Mouse (Mus musculus) lung, postnatal 4 days (tissue): ENCODE data around the gene Muc13.

Experiments
- DNase-seq, 2 experiments: peaks; one replicate each; pipeline ENCODE4 v3.0.0; 2021

Muc13 gene

DNA sequence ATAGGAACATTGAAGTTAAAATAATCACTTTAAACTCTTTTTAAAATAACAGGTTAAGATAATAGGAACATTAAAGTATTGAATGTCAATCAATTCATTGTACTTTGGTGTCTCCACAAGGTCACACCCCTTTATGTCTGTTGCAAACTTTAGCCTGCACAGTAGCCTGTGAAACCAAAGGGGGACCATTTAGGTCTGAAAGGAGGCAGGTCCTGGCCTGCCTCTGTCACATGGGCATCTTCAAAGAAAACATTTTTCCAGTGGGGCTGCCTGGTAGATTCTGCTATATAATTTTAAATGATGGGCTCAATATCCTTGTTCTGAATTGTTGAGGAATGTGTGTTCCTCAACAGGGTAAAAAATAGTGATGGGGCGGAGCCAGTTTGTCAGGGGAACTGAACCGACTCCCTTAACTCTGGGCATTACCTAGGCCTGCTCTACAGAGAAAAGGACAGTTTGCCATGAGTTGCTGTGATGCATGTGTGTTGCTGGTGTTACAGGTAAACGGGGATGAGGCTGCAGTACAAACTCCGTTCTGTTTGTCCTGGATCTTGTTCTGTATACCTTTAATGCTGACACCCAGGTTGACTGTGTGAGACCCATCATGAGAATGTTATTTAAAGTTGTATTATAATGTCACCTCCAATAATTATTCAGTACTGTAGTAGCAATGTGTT is 22.9 kb upstream of the Muc13 start:
- no peak for DNase-seq

DNA sequence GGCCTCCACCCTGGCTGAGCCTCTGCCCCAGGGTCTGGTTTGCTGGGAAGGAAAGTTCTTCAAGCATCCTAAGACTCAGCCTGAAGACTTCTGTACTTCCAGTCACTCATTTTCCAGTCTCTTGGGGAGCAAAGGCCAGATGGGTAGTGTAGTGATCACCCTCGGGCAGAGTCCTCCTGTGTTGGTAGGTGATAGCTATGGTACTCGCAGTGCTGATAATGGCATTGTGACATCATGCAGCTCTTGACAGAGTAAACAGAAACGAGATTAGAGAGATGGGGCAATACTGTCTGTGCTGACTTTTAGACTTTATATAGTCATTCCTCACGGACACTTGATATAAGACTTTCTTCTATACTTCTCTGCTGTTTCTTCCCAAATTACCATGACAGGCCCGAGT is 21.0 kb upstream of the Muc13 start:
- no peak for DNase-seq

DNA sequence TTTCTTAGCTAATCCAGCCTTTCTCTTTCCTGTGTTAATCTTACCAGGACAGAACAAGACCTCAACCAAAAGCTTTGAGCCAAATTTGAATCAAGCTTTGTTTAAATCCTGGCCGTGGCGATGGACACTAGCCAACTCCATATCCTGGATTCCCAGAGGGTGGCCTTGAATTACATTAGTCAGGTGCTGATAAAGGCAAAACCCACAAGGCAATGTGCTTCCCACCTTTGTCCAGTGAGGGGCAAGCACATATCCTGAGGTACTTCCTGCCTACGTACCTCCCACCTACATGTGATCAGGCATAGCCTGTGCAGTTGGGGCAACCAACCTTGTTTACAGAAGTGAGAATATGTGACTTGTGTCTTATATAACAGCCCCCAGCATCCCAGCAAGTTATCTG is 18.9 kb upstream of the Muc13 start:
- DNase-seq: peak; percentile 26 to 37

DNA sequence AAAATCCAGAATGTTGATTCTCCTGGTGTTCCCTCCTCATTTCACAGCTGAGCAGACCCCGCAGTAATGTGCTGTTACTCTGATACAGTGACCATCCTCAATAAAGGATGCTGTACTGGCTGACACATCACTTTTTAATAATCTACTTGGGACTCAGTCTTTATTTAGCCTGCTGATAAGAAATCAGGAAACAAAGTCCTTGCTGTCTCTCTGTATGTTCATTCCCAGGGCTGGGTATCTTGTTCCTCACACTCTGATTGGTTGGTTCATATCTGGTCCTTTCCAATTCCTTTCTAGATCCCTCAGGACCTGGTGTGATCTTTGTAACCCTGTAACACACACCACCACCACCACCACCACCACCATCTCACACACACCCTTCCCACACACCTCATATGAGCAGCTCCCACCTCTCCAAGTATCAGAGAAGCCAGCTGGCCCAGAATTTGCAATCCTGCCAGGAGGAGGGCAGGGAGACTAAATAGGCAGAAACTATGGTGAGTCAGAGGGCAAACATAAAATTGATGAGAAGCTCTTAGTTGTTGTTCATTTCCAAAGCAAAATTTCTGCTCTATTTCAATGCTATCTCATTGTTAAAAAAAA is 18.0 kb upstream of the Muc13 start:
- DNase-seq: no peak

DNA sequence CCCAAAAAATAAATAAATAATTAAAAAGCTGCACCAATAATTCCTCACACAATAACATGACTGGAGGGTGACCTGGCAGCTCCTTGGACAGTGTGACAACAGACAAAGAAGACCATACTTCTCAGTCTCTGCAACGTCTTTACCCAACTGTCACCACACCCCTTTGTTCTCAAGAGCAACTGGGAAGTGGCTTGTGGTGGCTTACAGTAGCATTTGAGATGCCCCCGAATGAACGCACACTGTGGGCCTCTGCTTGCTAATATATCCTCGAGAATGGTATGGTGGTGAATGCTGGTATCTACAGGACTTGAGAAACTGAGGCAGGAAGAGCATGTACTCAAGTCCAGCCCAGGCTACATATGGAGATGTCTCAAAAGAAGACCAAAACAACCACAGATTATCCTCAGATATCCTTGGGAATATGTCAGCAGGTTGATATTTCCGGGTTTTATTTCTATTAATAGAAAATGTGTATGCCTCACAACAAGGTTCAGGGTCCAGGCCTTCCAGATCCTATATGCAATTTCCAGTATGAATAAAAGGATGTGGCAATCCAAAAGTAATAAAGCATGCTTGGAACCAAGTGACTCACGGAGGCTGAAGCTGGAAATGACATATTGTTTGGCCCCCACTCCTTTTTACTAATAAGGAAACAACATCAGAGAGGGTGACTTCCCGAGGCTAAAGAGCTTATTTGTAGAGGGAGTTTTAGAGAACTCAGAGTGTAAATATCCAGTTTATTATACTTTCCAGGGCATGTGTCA is 16.9 kb upstream of the Muc13 start:
- DNase-seq: no peak

DNA sequence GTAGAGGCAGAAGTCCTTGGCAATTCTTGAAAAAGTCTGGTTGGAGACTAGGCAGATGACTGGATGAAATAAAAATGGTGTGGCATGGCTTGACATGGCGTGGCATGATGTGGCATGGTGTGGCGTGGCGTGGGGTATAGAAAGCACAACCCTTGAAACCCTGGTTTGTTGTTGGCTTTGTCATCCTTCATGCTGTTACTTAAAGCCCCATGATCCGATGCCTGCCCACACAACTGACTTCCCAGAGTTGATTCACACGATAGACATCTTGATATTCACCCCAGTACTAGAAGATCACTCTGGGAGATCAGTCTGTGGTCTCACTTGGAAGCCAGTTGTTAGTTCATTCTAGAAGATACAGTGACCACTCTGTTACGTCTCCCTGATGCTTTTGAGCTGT is 16.2 kb upstream of the Muc13 start:
- DNase-seq: no peak

DNA sequence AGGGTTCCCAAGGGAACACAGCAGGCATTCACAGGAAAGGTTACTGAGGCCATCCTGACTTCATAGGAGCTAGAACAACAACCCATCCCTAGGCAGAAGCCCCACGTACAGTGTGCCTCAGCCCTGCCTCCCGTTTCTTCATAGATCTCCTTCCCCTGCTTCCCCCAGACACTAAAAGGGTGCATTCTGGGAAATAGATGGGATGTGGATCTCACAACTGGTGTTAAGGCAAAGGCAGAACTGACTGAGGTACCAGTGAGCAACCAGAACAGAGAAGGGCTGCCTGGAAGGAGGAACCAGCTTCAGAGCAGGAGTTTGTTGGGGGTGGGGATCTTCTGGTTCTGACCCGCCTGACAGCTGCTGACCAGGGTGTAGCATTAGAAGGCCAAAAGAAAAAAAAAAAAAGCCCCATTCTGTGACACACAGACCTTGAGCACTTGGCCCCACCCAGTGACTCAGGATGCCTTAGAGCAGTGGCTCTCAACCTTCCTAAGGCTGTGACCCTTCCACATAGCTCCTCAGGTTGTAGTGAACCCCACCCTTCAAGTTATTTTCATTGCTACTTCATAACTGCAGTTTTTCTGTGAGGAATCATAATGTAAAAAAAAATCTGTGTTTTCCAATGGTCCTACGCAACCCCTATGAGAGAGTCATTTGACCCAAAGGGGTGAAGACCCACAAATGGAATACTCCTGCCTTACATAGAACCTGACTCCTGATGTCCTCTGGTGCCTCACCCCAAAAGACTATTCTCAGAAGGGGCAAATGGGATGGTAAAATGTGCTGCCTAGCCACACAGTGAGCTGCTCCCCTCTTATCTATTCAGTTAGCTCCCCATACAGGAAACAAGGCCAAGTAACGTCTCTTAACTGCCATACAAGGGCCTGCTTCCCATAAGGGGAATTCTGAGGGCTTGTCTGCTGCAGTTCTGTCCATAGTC is 11.8 kb upstream of the Muc13 start:
- DNase-seq: no peak

DNA sequence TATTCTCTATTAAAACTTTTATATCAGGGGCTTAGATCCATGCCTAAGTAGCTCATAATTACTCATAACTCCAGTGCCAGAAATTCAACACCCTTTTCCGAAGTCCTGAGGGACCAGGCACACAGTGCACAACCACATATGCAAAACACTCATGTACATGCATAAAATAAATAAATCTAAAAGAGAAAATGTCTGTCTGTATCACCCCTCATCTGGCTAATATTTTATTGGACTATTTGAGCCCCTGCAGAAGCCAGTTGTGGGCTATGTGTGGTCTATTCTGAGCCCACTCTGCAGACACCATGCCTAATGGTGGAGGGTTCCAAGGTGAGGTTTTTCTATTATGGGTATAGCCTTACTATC is 11.1 kb upstream of the Muc13 start:
- DNase-seq: no peak

DNA sequence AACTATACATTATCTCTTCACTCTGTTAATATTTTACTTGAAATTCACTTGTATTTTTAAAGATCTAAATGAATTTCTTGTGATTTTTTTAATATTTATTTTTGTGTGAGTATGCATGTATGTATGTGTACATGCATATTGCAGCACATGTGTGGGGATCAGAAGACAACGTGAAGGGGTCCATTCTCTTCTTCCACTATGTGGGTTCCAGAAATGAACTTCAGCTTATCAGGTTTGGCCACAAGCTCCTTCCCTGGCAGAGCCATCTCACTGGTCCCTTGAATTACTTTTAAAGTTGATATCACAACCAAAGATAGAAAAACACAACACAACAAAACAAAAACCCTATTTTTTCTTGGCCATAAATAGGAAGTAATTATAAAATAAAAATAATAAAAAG is 9.3 kb upstream of the Muc13 start:
- no peak for DNase-seq

DNA sequence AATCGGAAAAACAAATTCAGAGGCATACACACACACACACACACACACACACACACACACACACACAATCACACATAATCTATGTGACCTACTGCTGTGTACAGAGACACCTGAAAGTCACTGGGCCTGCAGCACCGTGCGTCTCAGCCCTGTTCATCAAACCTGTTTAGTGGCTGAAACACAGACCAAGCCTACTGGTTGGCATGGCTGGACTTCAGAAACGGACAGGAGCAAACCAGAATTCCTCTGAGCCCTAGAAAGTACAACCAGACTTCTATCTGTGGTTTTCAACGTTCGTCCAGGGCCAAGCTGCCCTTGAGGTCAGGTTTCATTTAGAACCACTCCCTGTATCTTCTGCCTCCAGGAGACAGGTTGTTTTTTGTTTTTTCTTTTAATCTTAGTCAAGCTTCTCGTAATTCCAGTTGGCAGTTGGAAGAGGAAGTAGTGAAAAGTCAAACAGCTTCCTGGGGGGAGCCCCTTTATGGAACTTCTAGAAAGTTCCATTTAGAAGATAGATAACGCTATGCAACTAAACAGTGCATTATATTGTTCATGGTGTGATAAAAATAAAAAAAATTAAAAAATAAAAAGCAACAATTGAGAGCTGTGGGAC is 8.6 kb upstream of the Muc13 start:
- no peak for DNase-seq

DNA sequence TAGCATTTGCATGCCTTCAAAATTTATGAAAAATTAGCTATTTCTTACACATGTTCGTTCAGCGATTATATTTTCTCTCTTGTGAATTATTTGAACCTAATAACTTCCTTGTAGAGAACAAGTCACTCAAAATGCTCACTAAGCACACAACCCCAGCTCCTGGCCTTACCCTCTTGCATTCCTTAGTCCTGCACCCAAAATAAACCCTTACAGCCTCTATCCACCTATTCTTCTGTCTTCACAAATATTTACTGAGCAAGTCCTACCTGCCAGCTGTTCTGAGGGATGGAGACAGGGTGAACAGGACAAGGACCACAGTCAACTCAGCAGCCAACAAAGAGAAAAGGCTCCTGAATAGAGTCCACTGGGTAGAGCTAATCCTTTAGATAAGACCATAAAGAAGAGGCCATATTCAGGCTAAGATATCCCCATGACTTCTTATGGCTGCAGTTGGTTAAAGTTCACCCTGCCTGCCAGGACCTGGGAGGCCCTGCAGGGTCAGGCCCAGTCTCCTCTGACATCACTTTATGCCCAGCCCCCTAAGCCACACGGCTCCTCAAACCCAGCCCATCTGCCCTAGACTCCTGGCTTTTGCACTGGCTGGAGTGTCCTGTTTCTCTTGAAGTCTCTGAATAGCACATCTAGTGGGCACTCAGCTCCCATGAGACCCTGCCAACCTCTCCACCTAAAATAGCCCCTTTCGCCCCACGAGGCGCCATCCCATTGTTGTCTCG is 7.0 kb upstream of the Muc13 start:
- DNase-seq: peak in 1 of 2 experiments; percentile 28

DNA sequence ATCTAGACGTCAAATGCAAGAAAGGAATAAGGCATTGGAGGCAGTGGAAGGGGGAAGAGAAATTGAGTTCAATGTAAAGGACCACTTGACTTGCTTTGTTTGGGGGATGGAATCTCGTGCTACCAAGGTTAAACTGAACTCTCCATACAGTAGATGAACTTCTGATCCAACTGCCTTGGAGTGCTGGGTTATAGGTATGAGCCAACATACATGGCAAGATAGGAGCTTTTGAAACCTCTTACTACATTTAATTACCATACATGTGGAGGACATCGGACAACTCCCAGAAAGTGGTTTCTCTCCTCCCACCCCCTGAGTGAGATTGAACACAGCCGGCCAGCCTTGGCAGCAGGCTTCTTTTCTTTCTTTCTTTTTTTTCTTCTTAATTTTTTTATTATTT is 1.3 kb downstream of the Muc13 start:
- DNase-seq: no peak

DNA sequence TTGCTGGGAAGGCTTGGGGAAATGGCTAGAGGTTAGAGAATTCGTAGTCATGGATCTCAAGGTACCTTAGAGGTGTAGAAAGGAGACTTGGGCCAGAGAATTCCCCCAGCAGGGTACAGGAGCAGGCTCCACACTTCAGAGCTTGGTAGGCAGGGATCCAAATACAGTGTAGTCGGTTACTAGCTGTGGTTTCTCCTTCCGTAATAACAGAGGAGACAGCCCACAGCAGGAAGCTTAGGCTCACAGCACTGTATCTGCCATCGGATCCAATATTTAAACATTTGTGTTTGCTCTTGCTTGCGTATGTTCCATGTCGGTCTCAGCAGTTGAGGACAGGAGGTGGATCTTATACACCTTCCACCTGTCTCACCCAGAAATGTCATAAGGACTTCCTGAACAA is 2.0 kb downstream of the Muc13 start:
- no peak for DNase-seq

DNA sequence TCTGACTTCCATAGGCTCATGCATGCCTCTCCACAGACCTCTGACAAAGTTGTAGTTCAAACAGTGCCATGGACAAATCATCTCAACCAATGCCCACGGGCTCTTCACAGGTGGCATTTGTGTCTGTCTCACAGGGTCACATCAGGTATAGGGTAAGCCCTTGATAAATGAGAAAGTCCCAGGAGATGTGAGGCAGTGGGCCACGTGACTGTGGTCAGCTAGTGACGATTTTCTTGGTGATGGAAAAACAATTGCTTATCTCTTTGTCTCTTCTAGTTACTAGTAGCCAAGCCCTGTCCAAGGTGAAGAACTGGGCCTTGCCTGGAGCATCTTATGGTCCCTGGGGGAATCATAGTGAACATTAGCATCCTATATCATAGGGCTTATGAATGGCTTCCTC is 2.9 kb downstream of the Muc13 start:
- no peak for DNase-seq

DNA sequence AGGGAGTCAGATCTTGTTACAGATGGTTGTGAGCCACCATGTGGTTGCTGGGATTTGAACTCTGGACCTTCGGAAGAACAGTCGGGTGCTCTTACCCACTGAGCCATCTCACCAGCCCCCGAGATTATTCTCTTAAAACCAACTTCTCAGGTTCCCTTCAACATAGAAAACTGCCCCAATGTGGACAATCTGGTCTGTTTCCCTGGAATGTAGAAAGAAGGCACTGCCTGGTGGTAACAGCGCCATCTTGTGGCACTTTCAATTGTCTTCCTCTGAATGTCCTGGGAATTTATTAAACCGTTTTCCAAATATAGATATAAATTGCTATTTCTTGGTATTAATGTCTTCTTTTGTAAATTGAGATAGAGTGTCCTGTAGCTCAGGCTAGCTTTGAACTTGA is 4.0 kb downstream of the Muc13 start:
- DNase-seq: peak in 1 of 2 experiments; percentile 72

DNA sequence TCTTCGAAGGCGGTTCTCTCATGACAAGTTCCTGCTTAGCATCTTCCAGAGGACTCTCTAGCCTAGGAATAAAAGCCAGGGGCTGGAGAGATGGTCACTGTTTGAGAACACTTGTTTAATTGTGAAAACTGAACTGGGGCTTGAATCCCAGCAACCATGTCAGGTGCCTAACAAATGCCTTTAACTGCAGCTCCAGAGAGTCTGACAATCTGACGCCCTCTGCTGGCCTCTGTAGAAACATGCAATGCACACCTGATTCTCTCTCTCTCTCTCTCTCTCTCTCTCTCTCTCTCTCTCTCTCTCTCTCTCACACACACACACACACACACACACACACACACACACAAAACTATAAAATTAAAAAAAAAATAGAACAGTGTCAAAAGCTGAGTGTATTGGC is 16.2 kb downstream of the Muc13 start:
- DNase-seq: no peak

DNA sequence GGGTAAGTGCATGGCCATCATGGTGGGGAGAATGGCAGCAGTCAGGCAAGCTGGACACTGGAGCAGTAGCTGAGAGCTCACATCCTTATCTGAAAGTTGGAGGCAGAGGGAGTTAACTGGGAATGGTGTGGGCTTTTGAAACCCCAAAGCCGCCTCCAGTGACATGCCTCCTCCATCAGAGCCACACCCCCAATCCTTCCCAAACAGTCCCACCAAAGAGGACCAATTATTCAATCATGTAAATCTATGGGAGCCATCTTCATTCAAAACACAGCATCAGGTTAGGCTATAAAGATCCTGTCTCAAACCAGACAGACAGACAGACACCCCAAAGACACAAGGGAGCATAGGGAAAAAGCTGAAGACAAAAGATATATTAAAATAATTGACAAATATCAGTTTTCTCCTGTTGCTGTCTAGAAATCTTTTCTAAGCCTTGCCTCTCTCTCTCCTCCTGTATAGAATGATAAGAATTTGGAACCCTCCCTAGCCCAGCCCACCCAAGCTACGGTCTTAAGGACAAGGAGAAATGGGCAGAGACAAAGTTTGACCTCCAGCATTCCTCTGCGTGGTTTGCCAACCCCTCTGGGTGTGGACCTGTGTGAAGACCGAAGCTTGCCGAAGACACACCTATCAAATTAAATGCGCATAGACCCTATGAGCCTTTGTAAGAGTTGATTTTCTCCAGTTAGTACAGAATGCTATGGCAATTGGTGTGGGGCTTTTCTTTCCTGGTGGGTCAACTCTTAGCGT is 24.8 kb downstream of the Muc13 start:
- DNase-seq: no peak

DNA sequence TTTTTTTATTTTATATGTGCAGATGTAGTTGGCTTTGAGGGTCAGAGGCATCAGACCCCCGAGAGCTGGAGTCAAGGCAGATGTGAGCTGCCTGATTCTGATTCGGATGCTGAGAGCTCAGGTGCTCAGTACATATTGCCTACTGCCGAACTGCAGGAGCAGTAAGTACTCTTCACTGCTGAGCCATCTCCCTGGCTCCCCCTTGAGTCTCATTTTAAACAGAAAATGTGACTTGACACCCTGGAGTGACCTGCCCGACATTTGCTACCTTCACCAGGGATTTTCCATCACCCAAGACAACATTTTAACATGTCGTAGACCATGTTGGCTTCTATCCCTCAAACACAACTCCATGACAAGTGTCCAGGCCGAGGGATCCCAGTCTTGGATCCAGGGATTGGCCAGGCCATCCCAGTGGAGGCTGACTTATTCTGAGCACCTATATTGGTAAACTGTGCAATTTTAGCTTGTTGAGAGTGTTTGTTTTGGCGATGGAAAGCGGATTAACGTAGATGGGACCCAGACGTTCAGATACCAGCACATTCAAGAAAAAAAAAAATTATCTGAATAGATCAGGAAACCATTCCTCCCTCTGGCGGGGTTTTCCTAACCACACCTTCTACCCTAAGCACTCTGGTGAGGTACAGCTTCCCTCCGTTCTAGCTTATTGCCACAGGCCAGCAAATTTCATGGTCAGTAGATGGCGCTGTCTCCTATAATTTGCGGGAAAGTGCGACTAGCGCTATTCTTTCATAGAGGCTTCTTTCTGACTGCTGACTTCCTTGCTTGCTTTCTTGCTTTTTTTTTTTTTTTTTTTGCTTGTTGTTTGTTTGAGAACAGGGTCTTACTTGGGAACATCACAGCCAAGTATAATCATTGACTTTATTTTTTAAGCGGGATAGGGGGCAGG is 26.7 kb downstream of the Muc13 start:
- peak; percentile 70 to 91 for DNase-seq

DNA sequence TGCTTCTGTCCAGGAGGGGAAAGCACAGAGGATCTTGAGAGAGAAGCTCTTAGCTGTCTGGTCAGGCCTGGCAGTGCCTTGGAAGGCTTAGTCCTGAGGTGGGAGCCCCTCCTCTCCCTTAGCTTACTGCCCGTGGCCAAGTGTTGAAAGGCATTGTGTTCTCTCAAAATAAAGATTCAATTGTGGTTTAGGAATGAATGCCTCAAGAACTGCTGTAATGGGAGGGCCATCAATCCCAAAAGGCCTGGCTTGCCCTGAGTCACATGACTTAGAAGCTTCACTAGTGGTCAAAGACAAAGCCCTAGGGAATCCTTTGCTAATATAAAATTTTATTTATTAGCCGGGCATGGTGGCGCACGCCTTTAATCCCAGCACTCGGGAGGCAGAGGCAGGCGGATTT is 30.8 kb downstream of the Muc13 start:
- DNase-seq: no peak

DNA sequence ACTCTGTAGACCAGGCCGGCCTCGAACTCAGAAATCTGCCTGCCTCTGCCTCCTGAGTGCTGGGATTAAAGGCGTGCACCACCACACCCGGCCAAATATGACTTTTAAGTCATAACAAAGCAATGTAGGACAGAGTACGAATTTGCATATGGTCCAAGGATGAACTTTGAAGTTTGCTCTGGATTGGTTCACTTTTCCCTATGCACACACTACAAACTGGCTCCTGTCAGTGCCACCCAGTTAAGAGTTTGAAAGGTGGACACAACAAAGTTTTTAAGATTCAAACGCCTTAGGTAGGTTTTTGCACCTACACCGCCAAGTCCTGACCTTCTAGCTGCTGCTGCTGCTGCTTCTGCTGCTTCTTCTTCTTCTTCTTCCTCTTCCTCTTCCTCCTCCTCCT is 34.7 kb downstream of the Muc13 start:
- DNase-seq: no peak
